Mouse (Mus musculus) ovary, postnatal 36 days (tissue): ENCODE results near the gene Spsb3.
A peak's percentile ranks its signal among the peaks of the same experiment; 100 is the strongest.

Source experiments
- DNase-seq: peaks from one replicate; pipeline ENCODE4 v3.0.0; 2022; ENCODE audit warnings: low spot score, mixed read lengths

Gene Spsb3

DNA sequence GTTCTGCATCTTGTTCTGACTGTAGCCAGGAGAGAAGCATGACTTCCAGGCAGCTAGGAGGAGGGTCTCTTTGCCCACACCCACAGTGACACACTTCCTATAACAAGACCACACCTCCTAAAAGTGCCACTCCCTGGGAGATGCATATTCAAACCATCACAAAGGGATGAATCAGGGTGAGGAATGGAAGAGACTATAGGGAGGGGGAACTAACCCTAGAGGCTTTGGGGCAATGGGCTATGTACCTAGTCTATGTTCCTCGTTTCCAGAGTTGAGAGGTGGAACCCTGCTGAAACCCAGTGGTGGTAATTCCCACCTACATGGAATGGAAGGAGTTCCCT is 12.1 kb upstream of the Spsb3 start:
- no peak for DNase-seq

DNA sequence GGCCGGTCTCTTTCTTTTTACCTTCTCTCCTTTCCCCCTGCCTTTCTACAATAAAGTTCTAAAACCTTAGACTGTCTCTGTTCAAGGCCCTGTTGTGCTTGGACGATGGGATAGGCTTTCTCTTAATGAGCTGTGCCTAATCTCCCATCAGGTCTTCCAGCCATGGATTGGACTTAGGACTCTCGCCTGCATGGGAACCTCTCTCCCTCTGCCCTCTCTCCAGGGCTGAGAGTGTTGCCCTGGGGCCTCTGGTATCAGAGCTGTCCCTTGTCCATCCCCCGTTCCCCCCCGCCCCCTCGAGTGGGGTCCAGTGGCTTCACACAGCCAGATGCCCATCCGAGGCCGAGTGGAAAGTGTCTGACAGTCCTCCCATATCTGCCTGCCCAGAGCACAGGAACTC is 11.5 kb upstream of the Spsb3 start:
- no peak for DNase-seq

DNA sequence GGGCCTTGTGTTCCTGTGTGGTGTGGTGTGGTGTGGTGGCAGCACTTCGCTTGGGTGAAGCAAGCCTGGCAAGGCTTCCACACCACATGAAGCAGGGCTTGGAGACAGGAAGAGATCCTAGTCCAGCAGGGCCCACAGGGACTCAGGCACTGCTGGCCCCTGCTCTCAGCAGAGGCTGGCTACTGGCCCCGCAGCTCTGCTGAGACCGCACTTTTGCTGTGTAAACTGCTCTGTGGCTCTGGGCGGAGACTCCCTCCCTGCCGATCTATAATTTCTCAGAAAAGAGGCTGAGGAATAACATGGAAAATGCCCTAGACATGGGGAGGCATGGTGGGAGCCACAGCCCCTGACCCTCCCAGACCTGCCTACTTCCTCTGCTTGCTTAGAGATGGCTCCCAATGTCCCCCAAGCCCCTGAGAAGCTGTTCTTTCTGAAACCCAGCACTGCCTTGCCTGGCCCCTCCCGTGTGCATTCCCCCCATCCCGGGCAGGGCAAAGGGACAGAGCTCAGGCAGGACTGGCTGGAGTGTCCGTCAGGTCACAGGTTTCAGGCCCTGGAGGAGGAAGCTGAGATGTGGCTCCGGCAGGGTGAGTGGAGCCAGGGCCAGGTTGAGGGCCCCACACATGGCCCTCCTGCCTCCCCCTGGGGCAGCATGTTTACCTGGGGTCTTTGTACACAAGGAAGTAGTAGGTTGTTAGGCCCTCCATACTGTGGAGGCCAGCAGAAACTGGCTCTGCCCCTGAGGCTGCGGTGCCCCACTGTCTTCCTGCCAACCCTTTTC is 8.9 kb upstream of the Spsb3 start:
- no peak for DNase-seq

- DNase-seq = no peak
These were observed 8.4 kb upstream of the Spsb3 start for GRCm38 (mm10) chr17:24878117-24878397.

DNA sequence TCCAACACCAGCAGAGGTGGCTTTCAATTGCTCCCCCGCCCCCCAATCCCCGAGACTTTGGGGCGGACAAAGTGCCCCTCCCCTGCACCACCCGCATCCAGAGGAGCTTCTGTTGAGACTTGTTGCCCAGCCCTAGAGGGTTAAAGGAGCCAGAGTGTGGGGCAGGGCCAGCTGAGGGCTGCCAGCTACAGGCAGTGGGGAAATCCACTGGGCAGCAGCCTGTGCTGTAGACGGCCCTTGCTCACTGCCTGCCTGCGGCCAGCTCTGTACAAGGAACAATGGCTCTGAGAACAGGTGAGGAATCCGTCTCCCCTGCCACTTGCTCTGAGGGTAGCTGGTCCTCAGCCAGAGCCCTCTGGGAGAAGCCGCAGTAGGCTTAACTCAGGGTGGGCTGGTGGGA is 7.9 kb upstream of the Spsb3 start:
- DNase-seq = no peak

GRCm38 (mm10) chr17:24881738-24882440 is 4.6 kb upstream of the Spsb3 start:
- no peak for DNase-seq

GRCm38 (mm10) chr17:24884391-24884790 is 2.1 kb upstream of the Spsb3 start:
- DNase-seq = no peak

GRCm38 (mm10) chr17:24885356-24886133 is 898 bp upstream of the Spsb3 start:
- DNase-seq = no peak

GRCm38 (mm10) chr17:24886932-24887271 is 459 bp downstream of the Spsb3 start:
- no peak for DNase-seq

DNA sequence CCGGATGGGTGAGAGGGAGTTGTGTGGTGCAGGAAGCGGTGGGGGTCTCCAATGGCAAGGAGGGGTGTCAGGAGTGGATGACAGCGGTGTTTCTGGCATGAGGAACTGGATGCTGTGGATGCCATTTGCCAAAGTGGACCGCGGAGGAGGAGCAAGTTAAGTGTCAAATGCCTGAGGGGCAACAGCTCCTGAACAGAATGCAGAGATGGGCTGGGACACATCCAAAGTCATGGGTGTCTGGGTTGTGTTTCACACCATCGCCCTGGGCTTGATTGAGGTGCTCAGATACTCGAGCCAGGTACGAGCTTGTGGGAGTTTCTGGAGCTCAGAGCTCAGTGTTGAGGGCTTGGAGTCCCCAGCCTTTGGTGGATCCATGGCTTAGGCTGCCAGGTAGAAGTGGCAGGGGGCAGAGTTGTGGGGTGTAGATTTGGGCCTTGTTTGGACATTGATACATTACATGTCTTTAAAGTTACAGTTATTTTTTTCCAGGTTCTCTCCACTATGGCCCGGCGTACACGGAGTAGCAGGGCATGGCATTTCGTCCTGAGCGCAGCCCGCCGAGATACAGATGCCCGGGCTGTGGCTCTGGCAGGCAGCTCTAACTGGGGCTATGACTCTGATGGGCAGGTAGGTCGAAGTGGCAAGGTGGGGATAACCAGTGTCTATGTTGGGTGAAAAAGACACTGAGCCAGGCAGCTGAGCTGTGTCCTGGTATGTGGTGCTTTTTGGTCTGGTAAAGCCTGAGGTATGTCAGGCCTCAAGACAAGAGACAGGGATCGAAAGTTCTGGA is 1.0 kb downstream of the Spsb3 start:
- DNase-seq = no peak

DNA sequence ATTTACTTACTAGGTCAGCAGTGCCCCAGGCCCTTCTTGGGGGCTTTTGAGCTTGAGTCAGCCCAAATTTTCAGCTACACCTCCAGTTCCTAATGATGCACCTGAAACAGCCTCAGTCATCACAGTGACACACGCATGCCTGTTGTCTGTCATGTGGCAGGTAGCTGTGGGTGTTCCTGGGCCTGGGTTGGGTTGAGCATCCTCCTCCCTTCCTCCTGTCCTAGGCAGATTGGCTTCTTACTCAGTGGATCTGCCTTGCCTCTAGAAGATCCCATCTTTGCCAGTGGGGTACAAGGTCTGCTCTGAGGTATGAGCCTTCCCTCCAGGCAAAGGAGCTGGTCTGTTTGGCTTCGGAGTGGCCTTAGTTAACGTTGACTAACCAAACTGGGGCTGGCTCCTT is 2.4 kb downstream of the Spsb3 start:
- no peak for DNase-seq

DNA sequence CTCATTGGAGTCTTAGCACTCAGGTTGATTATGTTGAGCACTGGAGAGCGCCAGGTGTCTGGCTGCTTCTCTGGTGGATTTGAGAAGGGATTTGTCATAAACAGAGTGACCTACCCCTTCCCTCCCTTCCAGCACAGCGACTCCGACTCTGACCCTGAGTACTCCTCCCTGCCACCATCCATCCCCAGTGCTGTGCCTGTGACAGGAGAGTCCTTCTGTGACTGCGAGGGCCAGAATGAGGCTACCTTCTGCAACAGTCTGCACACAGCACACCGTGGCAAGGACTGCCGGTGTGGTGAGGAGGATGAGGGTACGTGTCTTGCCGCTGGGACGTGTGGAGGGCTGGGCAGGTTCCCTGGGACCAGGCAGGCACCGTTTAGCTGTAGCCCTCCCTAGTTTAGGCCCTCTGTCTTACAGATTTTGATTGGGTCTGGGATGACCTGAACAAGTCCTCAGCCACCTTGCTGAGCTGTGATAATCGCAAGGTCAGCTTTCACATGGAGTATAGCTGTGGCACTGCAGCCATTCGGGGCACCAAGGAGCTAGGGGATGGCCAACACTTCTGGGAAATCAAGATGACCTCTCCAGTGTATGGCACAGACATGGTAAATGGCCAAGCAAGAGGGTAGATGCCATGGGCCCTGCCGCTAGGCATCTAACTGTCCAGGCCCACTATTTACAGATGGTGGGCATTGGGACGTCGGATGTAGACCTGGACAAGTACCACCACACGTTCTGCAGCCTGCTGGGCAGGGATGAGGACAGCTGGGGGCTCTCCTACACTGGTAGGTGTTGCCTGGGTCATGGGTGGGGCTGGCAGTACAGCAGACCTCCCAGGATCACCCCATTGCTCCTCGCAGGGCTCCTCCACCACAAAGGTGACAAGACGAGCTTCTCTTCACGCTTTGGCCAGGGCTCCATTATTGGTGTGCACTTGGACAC is 4.0 kb downstream of the Spsb3 start:
- no peak for DNase-seq

DNA sequence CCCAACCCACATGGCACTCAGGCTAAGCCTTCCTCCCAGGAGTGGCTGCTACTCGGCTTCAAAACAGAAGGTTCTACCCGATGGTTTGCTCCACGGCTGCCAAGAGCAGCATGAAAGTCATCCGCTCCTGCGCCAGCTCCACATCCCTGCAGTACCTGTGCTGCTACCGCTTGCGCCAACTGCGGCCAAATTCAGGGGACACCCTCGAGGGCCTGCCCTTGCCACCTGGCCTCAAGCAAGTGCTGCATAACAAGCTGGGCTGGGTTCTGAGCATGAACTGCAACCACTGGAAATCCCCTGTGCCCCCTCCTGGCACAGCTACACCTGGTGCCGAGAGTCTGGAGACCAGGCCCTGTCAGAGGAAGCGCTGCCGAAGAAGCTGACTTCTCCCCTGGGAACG is 4.9 kb downstream of the Spsb3 start:
- DNase-seq = no peak

- DNase-seq = no peak
These were observed 6.3 kb downstream of the Spsb3 start for GRCm38 (mm10) chr17:24892785-24893184.

- DNase-seq = no peak
These were observed 6.8 kb downstream of the Spsb3 start for GRCm38 (mm10) chr17:24893276-24893675.

DNA sequence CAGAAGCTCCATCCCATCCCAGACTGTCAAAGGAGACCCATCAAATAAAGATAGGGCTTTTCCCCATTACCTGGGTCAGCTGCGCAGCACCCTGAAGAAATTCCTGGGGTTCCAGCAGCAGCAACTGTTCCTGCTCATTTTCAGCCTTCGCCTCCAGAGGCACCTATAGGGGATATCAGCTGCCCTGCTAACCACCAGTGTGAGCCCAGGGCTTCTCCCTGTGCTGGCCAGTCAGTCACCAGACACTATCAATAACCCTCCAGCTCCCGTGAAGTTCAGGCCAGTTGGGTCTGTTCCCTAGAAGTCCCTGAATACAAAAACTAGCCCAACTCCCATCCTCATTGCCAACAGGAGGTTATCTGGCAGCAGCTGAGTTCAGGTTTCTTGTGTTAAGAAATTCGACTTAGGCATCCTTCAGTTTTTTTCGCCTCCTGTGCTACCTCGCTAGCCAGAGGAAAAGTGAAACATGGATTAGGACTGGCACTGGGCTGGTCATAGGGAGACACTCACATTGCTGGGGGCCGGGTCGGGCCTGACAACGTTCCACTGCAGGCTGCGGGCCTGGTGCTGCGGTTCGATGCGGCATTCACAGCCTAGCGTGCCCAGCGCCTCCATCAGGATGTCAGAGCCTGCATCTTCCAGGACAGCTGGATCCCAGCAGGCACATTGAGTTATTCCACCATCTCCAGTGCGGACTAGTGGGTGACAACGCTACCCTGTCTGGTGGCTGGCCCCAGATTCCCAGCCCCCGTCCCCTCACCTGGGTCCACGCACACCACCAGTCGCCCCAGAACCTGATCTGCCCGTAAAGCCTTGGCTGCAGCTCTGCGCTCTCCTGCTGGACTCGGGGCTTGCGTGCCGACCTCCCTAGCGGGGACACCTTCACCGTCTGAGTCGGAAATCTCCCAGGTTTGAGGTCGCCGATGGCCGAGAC is 7.9 kb downstream of the Spsb3 start:
- no peak for DNase-seq

GRCm38 (mm10) chr17:24894995-24895547 is 8.6 kb downstream of the Spsb3 start, which contains the start of the genes Eme2 and Mrps34:
Gene Eme2 (minus strand): TSS chr17:24895087.
Gene Mrps34 (plus strand): TSS chr17:24895116.
- peak; percentile 79 for DNase-seq

DNA sequence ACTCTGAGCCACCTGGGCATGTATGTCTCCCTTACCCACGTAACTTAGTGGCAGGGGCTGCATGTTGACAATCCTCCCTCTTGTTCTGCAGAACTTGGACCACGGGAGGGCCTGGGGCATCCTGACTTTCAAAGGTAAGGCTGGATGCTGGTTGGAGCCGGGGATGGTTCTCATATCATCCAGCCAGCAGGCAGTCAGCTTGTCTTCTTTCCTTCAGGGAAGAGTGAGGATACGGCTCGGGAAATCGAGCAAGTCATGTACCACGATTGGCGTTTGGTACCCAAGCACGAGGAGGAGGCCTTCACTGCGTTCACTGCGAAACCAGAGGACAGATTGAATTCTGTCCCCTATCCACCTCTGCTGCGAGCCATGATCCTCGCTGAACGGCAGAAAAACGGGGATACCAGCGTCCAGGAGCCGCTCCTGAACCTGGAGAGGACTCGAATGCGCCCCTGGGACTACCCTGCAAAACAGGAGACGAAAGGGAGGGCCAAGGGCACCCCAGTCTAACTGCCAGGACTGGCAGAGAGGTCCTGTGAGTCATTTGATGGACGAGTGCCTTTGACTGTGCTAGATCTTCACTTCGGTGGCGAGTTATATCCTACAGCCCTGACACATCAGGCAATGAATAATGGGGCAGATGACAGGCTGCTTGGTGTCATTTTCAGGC is 9.3 kb downstream of the Spsb3 start:
- DNase-seq = no peak
